Mouse (Mus musculus) hindbrain, postnatal 0 days (tissue): ENCODE results near the gene Grin2c. TPM values are rescaled to one million over a fixed set of nuclear protein-coding genes. Genes with fewer than 3 reads are reported as not detected.

Experiments
- ATAC-seq: fragments of 200-750 bp; cut with Nextera tagmentation; 2 replicates; pipeline ENCODE4 v1.8.0; 2017; ENCODE audit warnings: mild to moderate bottlenecking, moderate TSS enrichment, moderate library complexity
- DNase-seq: peaks from one replicate; pipeline ENCODE4 v3.0.0-alpha.2; 2015; ENCODE audit warnings: low spot score
- H3K27ac ChIP-seq: fragments of 300-500 bp; sonication (generic); 2 replicates; pipeline ENCODE4 v1.5.1; 2014; ENCODE audit warnings: mild to moderate bottlenecking
- H3K27me3 ChIP-seq: fragments of 300-500 bp; sonication (generic); 2 replicates; pipeline ENCODE4 v1.6.1; 2014; ENCODE audit warnings: low read length, mixed read lengths; ENCODE audit not compliant: insufficient read depth
- H3K36me3 ChIP-seq: fragments of 300-500 bp; sonication (generic); 2 replicates; pipeline ENCODE4 v1.6.1; 2014; ENCODE audit warnings: low read length, mixed read lengths; ENCODE audit not compliant: insufficient read depth
- H3K4me1 ChIP-seq: fragments of 300-500 bp; sonication (generic); 2 replicates; pipeline ENCODE4 v1.6.1; 2014; ENCODE audit warnings: antibody characterized with exemption, low read length, mixed read lengths; ENCODE audit not compliant: insufficient read depth
- H3K4me2 ChIP-seq: fragments of 300-500 bp; sonication (generic); 2 replicates; pipeline ENCODE4 v1.6.1; 2014; ENCODE audit warnings: low read depth, mild to moderate bottlenecking, low read length, moderate library complexity, mixed read lengths
- H3K4me3 ChIP-seq: fragments of 300-500 bp; sonication (generic); 2 replicates; pipeline ENCODE4 v1.5.1; 2014; ENCODE audit warnings: low read length
- H3K9ac ChIP-seq: fragments of 300-500 bp; sonication (generic); replicated peaks from 2 replicates; pipeline ENCODE4 v1.6.1; 2014; ENCODE audit warnings: mild to moderate bottlenecking, low read length, moderate library complexity, mixed read lengths
- H3K9me3 ChIP-seq: fragments of 300-500 bp; sonication (generic); 2 replicates; pipeline ENCODE4 v1.6.1; 2016; ENCODE audit warnings: low read length, mixed read lengths
- CTCF ChIP-seq: IDR thresholded peaks from 2 replicates; pipeline ENCODE4 v1.5.1; 2016; ENCODE audit warnings: antibody characterized with exemption, control low read depth, low read depth
- WGBS: fragments of 180-500 bp; shearing (Covaris S2); extraction: QIAGEN DNeasy Blood & Tissue Kit; methylation state at CpG from one replicate; pipeline ENCODE4 v1.1.7; 2014; 5-methylcytosine and 5-hydroxymethylcytosine counted together
- polyA plus RNA-seq: library from polyadenylated mRNA; unstranded; fragments of >200 nt; fragmentation: Nextera tagmentation; extraction: Ambion mirVana; gene quantifications from 2 replicates; pipeline ENCODE4 v1.2.1, GENCODE M21; 2015
- total RNA-seq: library from RNA; depleted of rRNA; stranded (reverse); fragments of >200 nt; gene quantifications from 2 replicates; pipeline ENCODE4 v1.2.3, GENCODE M21; 2014

The Grin2c gene
- total and polyA plus RNA-seq, 2 experiments from 2014 or later, result 1.0 to 7.1 TPM

DNA sequence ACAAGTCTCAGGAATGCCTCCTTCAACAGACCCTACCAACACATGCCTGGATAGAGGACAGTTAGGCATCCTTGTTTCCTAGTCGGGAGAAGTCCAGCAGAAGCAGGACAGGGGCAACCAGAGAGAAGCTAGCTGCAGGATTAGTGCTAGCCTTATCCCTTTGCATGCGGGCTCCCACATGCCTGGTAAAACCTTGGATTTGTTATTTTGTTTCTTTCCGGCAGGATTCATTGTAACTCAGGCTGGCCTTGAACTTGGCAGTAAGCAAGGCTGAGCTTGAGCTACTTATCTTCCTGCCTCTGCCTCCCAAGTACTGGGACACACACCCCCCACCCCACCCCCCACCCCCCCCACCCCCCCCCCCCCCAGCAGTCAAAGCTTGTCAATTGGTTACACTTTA, 15.8 kb downstream of the Grin2c start:
- WGBS, result 55% methylated on average over 3 of the region's 3 CpGs
- ATAC-seq (no peak), DNase-seq (no peak)
- no peak for TF ChIP-seq CTCF
- no peak overlapping the region for H3K27ac ChIP-seq
- no peaks in the 10 kb centered on the region for H3K36me3 ChIP-seq
- no peak overlapping the region for H3K4me2 ChIP-seq
- peaks cover 19% of the 10 kb centered on the region for H3K27me3 ChIP-seq
- no peak overlapping the region for H3K4me3 ChIP-seq
- no peaks in the 10 kb centered on the region for H3K9me3 ChIP-seq
- no peak overlapping the region for H3K9ac ChIP-seq
- H3K4me1 ChIP-seq, result 0 out of 2 replicates have a peak, but pooled peaks cover 14% of the 10 kb centered on the region

DNA sequence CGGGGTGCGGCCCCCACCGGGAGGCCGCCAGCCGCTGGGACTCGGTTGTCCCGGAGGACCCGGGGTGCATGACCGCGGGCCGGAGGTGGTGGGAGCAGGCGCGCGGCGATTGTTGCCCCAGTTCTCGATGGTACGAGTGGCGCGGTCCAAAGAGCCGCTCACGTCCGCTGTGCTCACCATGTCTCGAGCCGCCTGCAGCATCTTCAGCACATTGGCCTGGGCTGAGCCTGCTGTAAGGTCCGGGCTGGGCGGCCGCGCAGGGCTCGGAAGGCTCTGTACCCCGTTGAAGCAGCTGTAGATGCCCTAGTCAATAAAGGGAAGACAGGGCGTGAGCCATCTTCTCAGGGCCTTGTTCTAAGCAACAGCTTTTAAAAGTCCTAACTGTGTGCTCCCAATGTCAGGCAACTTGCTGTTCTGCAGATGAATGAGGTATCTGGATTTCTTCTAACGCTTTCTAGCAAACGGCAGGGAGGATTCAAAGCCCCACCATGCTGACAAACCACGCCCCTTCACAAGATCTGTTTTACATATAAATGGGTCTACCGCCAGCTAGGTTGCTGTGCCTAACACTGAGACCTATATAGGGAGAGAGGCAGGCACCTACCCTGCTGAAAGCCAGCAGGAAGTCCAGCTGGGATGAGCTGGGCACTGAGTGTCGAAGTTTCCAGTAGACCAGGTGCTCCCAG, 16.5 kb downstream of the Grin2c start:
- no peak for TF ChIP-seq CTCF
- peak overlapping the region; percentile 39 for H3K4me3 ChIP-seq
- H3K9me3 ChIP-seq, result no peaks in the 10 kb centered on the region
- WGBS, result 3% methylated on average over 35 of the region's 36 CpGs
- ATAC-seq (no peak), DNase-seq (no peak)
- H3K4me2 ChIP-seq, result peak overlapping the region; percentile 70
- 0 out of 2 replicates have a peak, but pooled peaks cover 14% of the 10 kb centered on the region for H3K4me1 ChIP-seq
- H3K27me3 ChIP-seq, result peaks cover 19% of the 10 kb centered on the region
- H3K9ac ChIP-seq, result peak overlapping the region; percentile 40
- H3K27ac ChIP-seq, result no peak overlapping the region
- peaks cover 3% of the 10 kb centered on the region; the same call in 1 of the 2 replicates for H3K36me3 ChIP-seq

DNA sequence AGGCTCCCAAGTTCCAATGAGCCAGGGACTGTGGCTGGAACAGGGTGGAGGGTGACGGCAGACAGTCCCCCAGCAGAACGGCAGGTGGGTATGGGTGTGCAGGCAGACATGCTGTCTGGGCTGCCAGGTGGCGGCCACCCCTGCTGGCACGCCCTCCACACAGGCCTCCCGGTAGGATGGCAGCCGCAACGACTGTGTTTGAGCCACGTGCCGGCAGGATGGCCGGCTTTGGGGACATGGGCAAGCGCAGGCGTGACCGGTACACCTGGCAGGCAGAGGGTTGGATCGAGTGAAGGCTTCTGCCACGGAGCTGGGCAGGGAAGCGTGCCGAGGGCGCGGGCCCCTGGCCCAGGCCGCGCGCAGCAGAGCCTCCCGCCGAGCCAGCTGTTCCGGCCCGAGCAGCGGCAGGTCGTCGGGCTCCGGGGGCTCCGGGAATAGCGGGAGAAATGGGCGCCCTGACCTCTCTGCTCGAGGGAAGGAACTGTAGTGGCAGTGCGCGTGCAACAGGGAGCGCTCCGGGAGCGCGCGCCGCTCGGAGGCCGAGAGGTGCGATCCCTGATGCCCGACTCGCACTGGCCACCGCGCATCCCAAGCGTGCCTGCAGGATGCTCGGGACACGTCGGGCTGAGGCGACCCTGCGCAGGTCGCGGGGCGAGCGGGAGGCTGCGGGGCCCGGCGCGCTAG, 17.2 kb downstream of the Grin2c start:
- H3K36me3 ChIP-seq, result peaks cover 3% of the 10 kb centered on the region; the same call in 1 of the 2 replicates
- peak overlapping the region; percentile 39 for H3K4me3 ChIP-seq
- H3K4me2 ChIP-seq, result peak overlapping the region; percentile 70
- ATAC-seq (0 out of 2 replicates have a peak, but pooled peaks have one; percentile 6), DNase-seq (peak; percentile 42)
- H3K27ac ChIP-seq, result no peak overlapping the region
- 0 out of 2 replicates have a peak, but pooled peaks cover 14% of the 10 kb centered on the region for H3K4me1 ChIP-seq
- no peaks in the 10 kb centered on the region for H3K9me3 ChIP-seq
- WGBS, result 2% methylated on average over 58 of the region's 63 CpGs
- H3K9ac ChIP-seq, result peak overlapping the region; percentile 40
- peaks cover 19% of the 10 kb centered on the region for H3K27me3 ChIP-seq
- peak; percentile 40; the same call in 1 of the 2 replicates for TF ChIP-seq CTCF

DNA sequence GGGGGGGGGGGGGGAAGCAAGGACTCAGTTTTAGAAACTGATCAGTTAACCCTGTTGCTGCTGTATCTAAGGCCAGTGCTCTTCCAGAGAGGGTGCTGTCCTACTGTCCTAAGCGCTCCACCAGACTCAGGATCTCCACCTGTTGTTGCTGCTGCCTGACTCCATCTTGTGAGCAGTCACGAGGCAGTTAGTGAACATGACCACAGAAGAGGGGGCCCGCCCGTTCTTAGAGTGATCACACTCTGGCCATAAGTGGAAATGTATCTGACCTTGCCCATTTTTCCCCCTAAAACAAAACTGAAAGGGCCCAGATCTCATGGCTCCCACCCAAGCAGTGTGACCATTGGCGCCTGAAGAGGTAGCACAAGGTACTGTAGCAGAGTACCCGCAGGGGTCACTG, 19.1 kb downstream of the Grin2c start:
- ATAC-seq (no peak), DNase-seq (no peak)
- no peak for TF ChIP-seq CTCF
- Histone ChIP-seq H3K4me1 (0 out of 2 replicates have a peak, but pooled peaks cover 14% of the 10 kb centered on the region), H3K27ac (no peak overlapping the region), H3K36me3 (peaks cover 3% of the 10 kb centered on the region; the same call in 1 of the 2 replicates), H3K9me3 (no peaks in the 10 kb centered on the region), H3K4me2 (no peak overlapping the region), H3K9ac (no peak overlapping the region), H3K27me3 (peaks cover 19% of the 10 kb centered on the region), H3K4me3 (no peak overlapping the region)
- WGBS, result 64% methylated on average over 6 of the region's 6 CpGs

DNA sequence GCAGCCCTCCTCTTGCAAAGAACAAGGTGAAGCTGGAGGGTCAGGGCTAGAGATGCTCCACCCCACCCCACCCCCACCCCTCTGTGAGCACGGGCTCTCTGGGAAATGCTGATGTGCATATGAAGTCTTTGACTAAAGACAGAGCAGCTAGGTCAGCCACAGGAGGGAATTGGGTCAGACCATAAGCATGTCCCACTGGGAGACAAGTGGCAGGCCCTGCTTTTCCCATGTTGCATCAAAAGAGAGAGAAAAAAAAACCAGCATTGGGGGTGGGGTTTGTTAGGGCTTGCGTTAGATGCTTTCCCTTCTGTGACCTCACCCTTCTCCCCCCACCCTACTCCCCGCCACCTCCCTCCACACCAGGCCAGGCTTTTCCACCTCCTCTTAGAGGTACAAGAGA, 19.8 kb downstream of the Grin2c start:
- no peaks in the 10 kb centered on the region for H3K9me3 ChIP-seq
- no peak overlapping the region for H3K9ac ChIP-seq
- ATAC-seq (no peak), DNase-seq (no peak)
- TF ChIP-seq CTCF, result no peak
- H3K27me3 ChIP-seq, result peaks cover 19% of the 10 kb centered on the region
- peaks cover 3% of the 10 kb centered on the region; the same call in 1 of the 2 replicates for H3K36me3 ChIP-seq
- H3K4me2 ChIP-seq, result no peak overlapping the region
- no peak overlapping the region for H3K27ac ChIP-seq
- 23% methylated on average over 3 of the region's 3 CpGs for WGBS
- H3K4me3 ChIP-seq, result no peak overlapping the region
- 0 out of 2 replicates have a peak, but pooled peaks cover 14% of the 10 kb centered on the region for H3K4me1 ChIP-seq

DNA sequence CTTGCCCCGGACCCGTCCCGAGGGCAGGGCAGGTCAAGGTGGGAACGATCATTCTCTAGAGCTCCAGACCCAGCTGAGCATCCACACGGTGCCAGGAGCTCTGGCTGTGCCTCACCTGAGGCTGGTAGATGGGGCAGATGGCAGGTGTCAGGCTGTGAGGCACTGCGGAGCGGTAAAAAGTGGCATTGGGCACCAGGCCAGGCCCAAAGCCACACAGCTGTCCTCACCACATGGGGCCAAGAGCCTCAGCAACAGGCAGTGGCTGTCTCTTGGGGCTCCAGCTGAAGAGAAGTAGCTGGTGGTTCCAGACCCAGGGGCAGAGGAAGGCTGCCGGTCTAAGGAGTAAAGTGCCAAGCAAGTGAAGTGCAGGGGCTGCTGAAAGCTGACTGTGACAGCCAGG, 20.7 kb downstream of the Grin2c start:
- no peak for DNase-seq
- Histone ChIP-seq H3K27ac (no peak overlapping the region), H3K27me3 (peaks cover 19% of the 10 kb centered on the region), H3K36me3 (peaks cover 3% of the 10 kb centered on the region; the same call in 1 of the 2 replicates), H3K4me1 (0 out of 2 replicates have a peak, but pooled peaks cover 14% of the 10 kb centered on the region), H3K4me2 (no peak overlapping the region), H3K9ac (no peak overlapping the region), H3K4me3 (no peak overlapping the region), H3K9me3 (no peaks in the 10 kb centered on the region)
- 45% methylated on average over 8 of the region's 8 CpGs for WGBS
- no peak for ATAC-seq
- no peak for TF ChIP-seq CTCF
